Mouse (Mus musculus) lung, adult 2 months (tissue): Measurements from ENCODE around the gene Pskh1.

Source experiments
- CTCF ChIP-seq: fragments of 200-500 bp; IDR thresholded peaks from 2 replicates; pipeline ENCODE4 v1.5.1; 2011; ENCODE audit warnings: mild to moderate bottlenecking, low read length, control low read depth; ENCODE audit not compliant: insufficient read depth
- POLR2A ChIP-seq: fragments of 200-500 bp; IDR thresholded peaks from 2 replicates; pipeline ENCODE4 v1.6.1; 2011; ENCODE audit warnings: low read depth, mild to moderate bottlenecking, control low read depth, low read length, borderline replicate concordance; ENCODE audit errors: extremely low read depth

- TF ChIP-seq POLR2A = peak; percentile 76
- no peak for TF ChIP-seq CTCF
These were observed 65.7 kb downstream of the Pskh1 start, which contains the start of gene Slc12a4 for GRCm38 (mm10) chr8:105965905-105966341.
